Mouse (Mus musculus) left cerebral cortex, postnatal 10 days (tissue): ENCODE measurements around the gene Hacl1. TPM values are rescaled to one million over a fixed set of nuclear protein-coding genes. Genes with fewer than 3 reads are reported as not detected.

Experiments
- DNase-seq, 2 experiments: peaks; one replicate each; pipeline ENCODE4 v3.0.0; 2021 to 2022; ENCODE audit warnings: low spot score in 2 of 2, mixed read lengths in 1 of 2; ENCODE audit errors: extremely low spot score in 1 of 2
- intact Hi-C: fragments of 180-260 bp; cut with DNase I; formaldehyde crosslinking; loops from one replicate; pipeline ENCODE4 v1.15.1; 2025
- total RNA-seq, 2 experiments: library from RNA; stranded (reverse); gene quantifications; 2 replicates each; pipeline ENCODE4 v1.2.3; 2021

Hacl1 gene
- 1 to 10 TPM; 6.4 to 7.8 TPM for total RNA-seq

- intact Hi-C loops = no loop called here
- peak; percentile 89 to 90 for DNase-seq
Measured at GRCm38 (mm10) chr14:31640890-31641505, at the start of gene Hacl1, which contains the start of gene Btd. Hacl1 (minus strand) TSS chr14:31641286. Btd (plus strand) TSS chr14:31641028.

- intact Hi-C loops = no loop called here
- no peak for DNase-seq
Measured at GRCm38 (mm10) chr14:31686231-31686630, 45.1 kb upstream of the Hacl1 start.

- DNase-seq = no peak
- intact Hi-C loops = no loop called here
Measured at GRCm38 (mm10) chr14:31685680-31686079, 44.6 kb upstream of the Hacl1 start.

GRCm38 (mm10) chr14:31684343-31685040 is 43.4 kb upstream of the Hacl1 start:
- no peak for DNase-seq
- intact Hi-C loops = no loop called here

GRCm38 (mm10) chr14:31683610-31684009 is 42.5 kb upstream of the Hacl1 start:
- DNase-seq = no peak
- intact Hi-C loops = no loop called here

- DNase-seq = peak in 1 of 2 experiments; percentile 69
- intact Hi-C loops = no loop called here
Measured at GRCm38 (mm10) chr14:31681931-31682555, 41.0 kb upstream of the Hacl1 start.

- no peak for DNase-seq
- intact Hi-C loops = no loop called here
Measured at GRCm38 (mm10) chr14:31681291-31681690, 40.2 kb upstream of the Hacl1 start.

- intact Hi-C loops = no loop called here
- DNase-seq = no peak
Measured at GRCm38 (mm10) chr14:31680656-31681055, 39.6 kb upstream of the Hacl1 start.

GRCm38 (mm10) chr14:31671635-31672320 is 30.7 kb upstream of the Hacl1 start:
- intact Hi-C loops = no loop called here
- DNase-seq = no peak

GRCm38 (mm10) chr14:31669642-31670490 is 28.8 kb upstream of the Hacl1 start:
- intact Hi-C loops = no loop called here
- peak in 1 of 2 experiments; percentile 66 for DNase-seq

GRCm38 (mm10) chr14:31669161-31669611 is 28.1 kb upstream of the Hacl1 start:
- peak in 1 of 2 experiments; percentile 78 for DNase-seq
- intact Hi-C loops = no loop called here

- peak in 1 of 2 experiments; percentile 58 for DNase-seq
- intact Hi-C loops = no loop called here
Measured at GRCm38 (mm10) chr14:31668326-31668725, 27.2 kb upstream of the Hacl1 start.

- intact Hi-C loops = no loop called here
- no peak for DNase-seq
Measured at GRCm38 (mm10) chr14:31667741-31668140, 26.7 kb upstream of the Hacl1 start.

- no peak for DNase-seq
- intact Hi-C loops = no loop called here
Measured at GRCm38 (mm10) chr14:31666931-31667705, 26.0 kb upstream of the Hacl1 start.

- DNase-seq = no peak
- intact Hi-C loops = no loop called here
Measured at GRCm38 (mm10) chr14:31665566-31665940, 24.5 kb upstream of the Hacl1 start.

GRCm38 (mm10) chr14:31664903-31665565 is 23.9 kb upstream of the Hacl1 start:
- intact Hi-C loops = loop anchor here (5.0 kb wide), 1 partner anchor 32 kb away; no protein-coding TSS in a partner anchor
- DNase-seq = no peak
